In genomic region chr6:34868507-34869217, GRCm38 (mm10) we compare ENCODE assay signal across 14 mouse cellular contexts. TPM values are rescaled to one million over a fixed set of nuclear protein-coding genes. Genes with fewer than 3 reads are reported as not detected.
A peak's percentile ranks its signal among the peaks of the same experiment; 100 is the strongest.
DNase-seq lines count a peak whose midpoint lies in the region; ATAC-seq and TF ChIP-seq lines count a peak whose summit lies in the region.
"Had no signal": no experiment of that assay in that cellular context is flagged by ENCODE, and none has a peak within 500 bp of the region (broad histone marks: within the 10 kb centered on the region; RNA-seq: fewer than 3 reads in every experiment).

No protein-coding gene starts in this region.

- peak overlapping the region; percentile 58 for H3K4me2 ChIP-seq in liver, embryonic 14.5 days (ENCODE audit: low read depth)
- H3K4me2 ChIP-seq: forebrain, embryonic 12.5 days had no signal

- H3K27me3 ChIP-seq in liver, embryonic 14.5 days (ENCODE audit: control insufficient read depth, insufficient read depth, low read length), result no peaks in the 10 kb centered on the region
- H3K27me3 ChIP-seq: forebrain, embryonic 12.5 days had no signal

- TF ChIP-seq EP300 in liver, embryonic 14.5 days (IDR thresholded peaks at IDR 0.05; ENCODE audit: low read depth), result no peak

- H3K9me3 ChIP-seq in liver, embryonic 14.5 days (ENCODE audit: control insufficient read depth, low read length), result no peaks in the 10 kb centered on the region
- H3K9me3 ChIP-seq: forebrain, embryonic 12.5 days had no signal

- peaks cover 35 to 44% of the 10 kb centered on the region in 2 experiments for H3K4me1 ChIP-seq in liver, embryonic 14.5 days (replicated peaks; ENCODE audit: control insufficient read depth in 2 of 2, insufficient read depth in 2 of 2, low read length in 1 of 2)
- H3K4me1 ChIP-seq: forebrain, embryonic 12.5 days had no signal

- peak overlapping the region; percentile 96 for H3K27ac ChIP-seq in gastrocnemius, adult 2 months
- H3K27ac ChIP-seq in layer of hippocampus, adult 2 months, result peak overlapping the region; percentile 48; the same call in 1 of the 2 replicates
- peak overlapping the region; percentile 80 for H3K27ac ChIP-seq in liver, embryonic 14.5 days
- H3K27ac ChIP-seq: forebrain, embryonic 12.5 days had no signal

- H3K4me3 ChIP-seq in gastrocnemius, adult 2 months, result peak overlapping the region; percentile 86
- no peak overlapping the region for H3K4me3 ChIP-seq in layer of hippocampus, adult 2 months
- H3K4me3 ChIP-seq in liver, embryonic 14.5 days (ENCODE audit: insufficient read depth in 1 of 2, low read depth in 2 of 2, low read length in 2 of 2), result no peak overlapping the region; a peak in 1 of 4 replicates
- H3K4me3 ChIP-seq: forebrain, embryonic 12.5 days had no signal

- peak; percentile 25; the same call in 1 of the 2 replicates for ATAC-seq in liver, embryonic 14.5 days (ENCODE audit: insufficient read depth)

- no peak for TF ChIP-seq CTCF in gastrocnemius, adult 2 months (IDR thresholded peaks at IDR 0.05)
- TF ChIP-seq CTCF in layer of hippocampus, adult 2 months (conservative IDR thresholded peaks at IDR 0.05), result no peak
- TF ChIP-seq CTCF in liver, embryonic 14.5 days (IDR thresholded peaks at IDR 0.05; ENCODE audit: low read depth), result no peak

- no peaks in the 10 kb centered on the region; the same call in 1 of the 2 replicates for H3K36me3 ChIP-seq in liver, embryonic 14.5 days (replicated peaks; ENCODE audit: control insufficient read depth, insufficient read depth, low read depth)
- H3K36me3 ChIP-seq: forebrain, embryonic 12.5 days had no signal

- intact Hi-C loops in gastrocnemius, adult 2 months (cut with DNase I), result loop anchor here (10.0 kb wide), 2 partner anchors 254 to 384 kb away; no protein-coding TSS in a partner anchor
- intact Hi-C loops in gastrocnemius, postnatal 14 days (cut with DNase I; ENCODE audit: low total_unique reads), result no loop called here

- 47% methylated on average over 20 of the region's 20 CpGs for WGBS in liver, embryonic 14.5 days (ENCODE audit: insufficient replicate concordance)

- no peak for DNase-seq in gastrocnemius, adult 2 months
- no peak for DNase-seq in gastrocnemius, postnatal 14 days
- no peak for DNase-seq in layer of hippocampus, adult 2 months (ENCODE audit: low spot score in 2 of 2)
- no peak for DNase-seq in layer of hippocampus, adult 8-10 months (ENCODE audit: low spot score in 2 of 2)
- DNase-seq in MN1 (ENCODE audit: low spot score), result peak; percentile 44
- no peak for DNase-seq in liver, embryonic 14.5 days (ENCODE audit: low read depth in 3 of 3, low spot score in 3 of 3)
- DNase-seq in B cell, adult 2 months, result no peak
- no peak for DNase-seq in adrenal gland, postnatal 10 days
- DNase-seq: midbrain, embryonic 14.5 days had no signal

- peak overlapping the region; percentile 14 for H3K9ac ChIP-seq in liver, embryonic 14.5 days (replicated peaks)
- H3K9ac ChIP-seq: forebrain, embryonic 12.5 days had no signal

RNA-seq across cellular contexts. Expression of gene Tmem140, which starts 5.7 kb away (rescaled TPM):
- total RNA-seq in gastrocnemius, adult 2 months (2021), result 10 to 100 TPM; 26.4 to 32.9 TPM
- 10 to 100 TPM; 12.7 to 15.5 TPM for total RNA-seq in gastrocnemius, postnatal 14 days (2021)
- total RNA-seq in layer of hippocampus, adult 2 months (2021), result 1 to 10 TPM; 2.3 to 2.9 TPM
- 1 to 10 TPM; 4.3 to 5.9 (median 5.0) TPM for total RNA-seq in layer of hippocampus, adult 8-10 months (2022)
- 1.6 and 1.7 TPM in 2 replicates for polyA plus RNA-seq in liver, embryonic 14.5 days (2012; rRNA removed)
- polyA plus RNA-seq in liver, embryonic 14.5 days (2014; fragmentation: Nextera tagmentation; extraction: Ambion mirVana), result 2.6 and 2.9 TPM in 2 replicates
- 10 to 100 TPM; 23.8 to 34.7 TPM for total RNA-seq in adrenal gland, postnatal 10 days (2021)

RNA-seq across cellular contexts. Expression of gene Cyren, which starts 9.2 kb away (rescaled TPM):
- total RNA-seq in gastrocnemius, adult 2 months (2021), result 1 to 10 TPM; 2.8 to 3.7 TPM
- 1 to 10 TPM; 4.0 to 5.0 TPM for total RNA-seq in gastrocnemius, postnatal 14 days (2021)
- 1 to 10 TPM; 5.5 to 5.9 TPM for total RNA-seq in layer of hippocampus, adult 2 months (2021)
- 1 to 10 TPM; 4.3 to 6.2 (median 5.3) TPM for total RNA-seq in layer of hippocampus, adult 8-10 months (2022)
- 5.4 and 7.2 TPM in 2 replicates for polyA plus RNA-seq in liver, embryonic 14.5 days (2012; rRNA removed)
- 4.2 and 6.3 TPM in 2 replicates for polyA plus RNA-seq in liver, embryonic 14.5 days (2014; fragmentation: Nextera tagmentation; extraction: Ambion mirVana)
- 1 to 10 TPM; 6.2 to 8.8 TPM for total RNA-seq in adrenal gland, postnatal 10 days (2021)

RNA-seq across cellular contexts. Expression of gene Wdr91, which starts 42.0 kb away (rescaled TPM):
- 1 to 10 TPM; 5.2 to 8.0 TPM for total RNA-seq in gastrocnemius, adult 2 months (2021)
- 1 to 10 TPM; 9.3 to 9.7 TPM for total RNA-seq in gastrocnemius, postnatal 14 days (2021)
- 10 to 100 TPM; 34.9 to 37.9 TPM for total RNA-seq in layer of hippocampus, adult 2 months (2021)
- total RNA-seq in layer of hippocampus, adult 8-10 months (2022), result 10 to 100 TPM; 35.0 to 38.8 (median 37.4) TPM
- polyA plus RNA-seq in liver, embryonic 14.5 days (2012; rRNA removed), result 17.4 and 21.5 TPM in 2 replicates
- 9.5 and 9.7 TPM in 2 replicates for polyA plus RNA-seq in liver, embryonic 14.5 days (2014; fragmentation: Nextera tagmentation; extraction: Ambion mirVana)
- total RNA-seq in adrenal gland, postnatal 10 days (2021), result 10 to 100 TPM; 21.0 to 27.3 TPM

RNA-seq across cellular contexts. Expression of gene Stra8, which starts 51.3 kb away (rescaled TPM):
- not detected for total RNA-seq in gastrocnemius, adult 2 months (2021)
- total RNA-seq in gastrocnemius, postnatal 14 days (2021), result not detected
- total RNA-seq in layer of hippocampus, adult 2 months (2021), result not detected
- total RNA-seq in layer of hippocampus, adult 8-10 months (2022), result not detected
- not detected in 2 replicates for polyA plus RNA-seq in liver, embryonic 14.5 days (2012; rRNA removed)
- polyA plus RNA-seq in liver, embryonic 14.5 days (2014; fragmentation: Nextera tagmentation; extraction: Ambion mirVana), result not detected in 2 replicates
- total RNA-seq in adrenal gland, postnatal 10 days (2021), result not detected
- polyA plus RNA-seq: C2C12; cortical plate, adult 2 months; forebrain, embryonic 12.5 days; hindbrain, embryonic 11.5 days; limb, embryonic 11.5 days; midbrain, embryonic 14.5 days had no signal
